Mouse (Mus musculus): ENCODE data around the gene Rxfp1. TPM values are rescaled to one million over a fixed set of nuclear protein-coding genes. Genes with fewer than 3 reads are reported as not detected.
A peak's percentile ranks its signal among the peaks of the same experiment; 100 is the strongest.

Gene Rxfp1
- polyA plus RNA-seq, 1 experiment, result 0.20 TPM

DNA sequence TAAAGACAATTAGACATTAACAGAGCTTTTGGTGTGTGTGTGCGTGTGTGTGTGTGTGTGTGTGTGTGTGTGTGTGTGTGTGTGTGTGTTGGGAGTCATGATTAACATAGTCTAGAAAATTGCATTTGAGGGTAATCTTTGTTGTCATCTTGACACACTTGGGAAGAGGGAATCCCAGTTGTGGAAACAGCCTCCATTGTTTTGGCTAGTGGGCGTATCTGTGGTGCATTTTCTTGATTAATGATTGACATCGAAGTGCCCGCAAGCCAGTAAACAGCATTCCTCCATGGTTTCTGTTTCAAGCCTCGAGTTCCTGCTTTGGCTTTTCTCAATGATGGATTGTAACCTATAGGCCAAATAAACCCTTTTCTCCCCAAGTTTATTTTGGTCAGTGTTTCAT is 81.0 kb downstream of the Rxfp1 start:
- Histone ChIP-seq H3K4me1 (ENCODE audit: control insufficient read depth, insufficient read depth, low read length) (no peaks in the 10 kb centered on the region), H3K27ac (ENCODE audit: insufficient read depth, low read length) (no peak overlapping the region), H3K4me3 (replicated peaks; ENCODE audit: insufficient read depth, low read depth, low read length) (no peak overlapping the region), H3K27me3 (ENCODE audit: control insufficient read depth, insufficient read depth, low read length) (no peaks in the 10 kb centered on the region)
- TF ChIP-seq CTCF (IDR thresholded peaks at IDR 0.05; ENCODE audit: borderline replicate concordance, insufficient read depth, low read depth, low read length) (no peak), POLR2A (IDR thresholded peaks at IDR 0.05; ENCODE audit: borderline replicate concordance, insufficient read depth, low read length) (no peak)
- 61% methylated on average over 5 of the region's 5 CpGs for WGBS
- no peak for DNase-seq

DNA sequence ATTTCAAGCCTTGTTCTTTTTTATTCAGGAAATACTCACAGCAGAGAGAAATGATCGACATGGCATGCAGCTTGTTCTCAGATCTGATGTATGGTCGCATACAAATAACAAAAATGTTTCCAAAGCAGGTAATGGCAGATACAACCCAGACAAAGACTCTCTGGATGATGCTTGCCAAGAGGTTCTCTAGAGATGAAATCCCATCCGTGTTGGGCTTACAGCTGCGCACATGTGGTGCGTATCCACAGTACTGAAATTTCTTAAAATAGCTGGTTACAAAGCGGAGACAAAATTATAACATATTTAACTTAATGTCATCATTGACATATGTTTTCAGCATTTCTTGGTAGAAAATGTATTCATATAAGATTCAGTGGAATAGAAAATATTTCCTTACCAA is 85.6 kb downstream of the Rxfp1 start:
- Histone ChIP-seq H3K27ac (ENCODE audit: insufficient read depth, low read length) (no peak overlapping the region), H3K4me1 (ENCODE audit: control insufficient read depth, insufficient read depth, low read length) (no peaks in the 10 kb centered on the region), H3K4me3 (replicated peaks; ENCODE audit: insufficient read depth, low read depth, low read length) (no peak overlapping the region), H3K27me3 (ENCODE audit: control insufficient read depth, insufficient read depth, low read length) (no peaks in the 10 kb centered on the region)
- no peak for DNase-seq
- WGBS, result 86% methylated on average over 6 of the region's 6 CpGs
- TF ChIP-seq POLR2A (IDR thresholded peaks at IDR 0.05; ENCODE audit: borderline replicate concordance, insufficient read depth, low read length), result no peak
- TF ChIP-seq CTCF (IDR thresholded peaks at IDR 0.05; ENCODE audit: borderline replicate concordance, insufficient read depth, low read depth, low read length), result no peak

DNA sequence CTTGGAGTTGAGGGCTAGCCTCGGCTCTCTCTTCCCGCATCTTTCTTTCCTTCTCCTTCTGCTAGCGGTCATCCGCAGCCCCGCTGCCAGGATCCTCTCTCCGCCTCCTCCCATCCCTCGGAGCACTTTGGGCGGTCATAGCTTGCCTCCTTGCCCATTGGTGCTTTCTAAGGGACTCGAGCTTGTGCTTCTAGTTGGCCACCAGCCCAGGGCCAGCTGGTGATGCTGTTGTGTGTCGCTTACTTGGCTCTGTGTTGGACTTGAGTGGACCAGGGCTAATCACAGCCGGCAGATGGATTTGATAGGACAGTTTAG is 108.3 kb downstream of the Rxfp1 start, which contains the start of gene Etfdh:
Etfdh (minus strand) TSS at position 85 of the 315 bp plus-strand sequence.
- WGBS, result 1% methylated on average over 11 of the region's 11 CpGs
- DNase-seq, result peak; percentile 86 to 92
- TF ChIP-seq CTCF (IDR thresholded peaks at IDR 0.05; ENCODE audit: borderline replicate concordance, insufficient read depth, low read depth, low read length) (no peak), POLR2A (IDR thresholded peaks at IDR 0.05; ENCODE audit: borderline replicate concordance, insufficient read depth, low read length) (no peak)
- Histone ChIP-seq H3K27me3 (ENCODE audit: control insufficient read depth, insufficient read depth, low read length) (no peaks in the 10 kb centered on the region), H3K27ac (ENCODE audit: insufficient read depth, low read length) (peak within 1 kb of the TSS; percentile 9), H3K4me3 (replicated peaks; ENCODE audit: insufficient read depth, low read depth, low read length) (peak within 1 kb of the TSS; percentile 74), H3K4me1 (ENCODE audit: control insufficient read depth, insufficient read depth, low read length) (no peaks in the 10 kb centered on the region)

DNA sequence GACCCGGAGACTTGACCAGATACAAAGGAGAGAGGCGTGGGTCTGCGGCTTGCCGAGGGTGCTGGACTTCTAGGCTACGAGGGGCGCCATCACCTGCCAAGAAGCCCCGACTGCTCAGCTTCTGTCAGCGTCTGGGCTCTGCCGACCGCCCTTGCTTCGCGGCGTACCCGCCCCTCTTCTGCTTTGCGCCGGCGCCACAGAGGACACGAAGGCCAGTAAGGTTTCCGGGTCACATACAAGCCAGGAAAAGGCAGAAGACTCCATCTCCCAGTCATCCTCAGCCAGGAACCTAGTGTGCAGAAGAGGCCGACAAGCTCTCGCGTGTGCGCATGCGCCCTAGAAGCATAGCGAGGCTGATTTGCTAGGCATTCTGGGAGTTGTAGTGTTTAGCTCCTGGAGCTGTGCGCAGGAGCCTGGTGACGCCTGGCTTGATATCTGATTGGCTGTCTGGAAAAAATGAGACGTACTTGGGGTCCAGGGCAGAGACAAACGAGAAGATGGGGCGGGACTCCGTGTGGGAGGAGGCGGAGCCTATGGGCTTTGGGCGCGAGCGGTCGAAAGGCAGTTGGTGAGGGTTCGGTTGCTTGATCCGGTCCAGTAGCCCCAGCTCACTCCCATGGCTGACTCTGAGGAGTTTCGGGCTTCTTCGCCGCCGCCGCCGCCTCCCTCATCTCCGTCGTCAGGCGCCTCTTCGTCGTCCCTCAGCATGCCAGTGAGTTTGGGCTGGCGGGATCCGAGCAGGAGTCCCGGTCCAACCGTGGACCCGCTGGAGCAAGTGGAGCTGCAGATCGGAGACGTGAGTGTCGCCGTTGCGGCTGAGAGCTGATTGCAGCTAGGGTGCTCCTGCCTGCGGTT is 108.9 kb downstream of the Rxfp1 start, which contains the start of gene 4930579G24Rik:
4930579G24Rik (plus strand) TSS at position 519 of the 855 bp plus-strand sequence.
- under 1% methylated on average over 60 of the region's 60 CpGs for WGBS
- no peaks in the 10 kb centered on the region for H3K27me3 ChIP-seq (ENCODE audit: control insufficient read depth, insufficient read depth, low read length)
- no peaks in the 10 kb centered on the region for H3K4me1 ChIP-seq (ENCODE audit: control insufficient read depth, insufficient read depth, low read length)
- H3K4me3 ChIP-seq (replicated peaks; ENCODE audit: insufficient read depth, low read depth, low read length), result peak within 1 kb of the TSS; percentile 74
- peak; percentile 81; the same call in 1 of the 2 replicates for TF ChIP-seq POLR2A (IDR thresholded peaks at IDR 0.05; ENCODE audit: borderline replicate concordance, insufficient read depth, low read length)
- no peak for TF ChIP-seq CTCF (IDR thresholded peaks at IDR 0.05; ENCODE audit: borderline replicate concordance, insufficient read depth, low read depth, low read length)
- peak within 1 kb of the TSS; percentile 9 for H3K27ac ChIP-seq (ENCODE audit: insufficient read depth, low read length)
- peak; percentile 95 to 100 for DNase-seq

DNA sequence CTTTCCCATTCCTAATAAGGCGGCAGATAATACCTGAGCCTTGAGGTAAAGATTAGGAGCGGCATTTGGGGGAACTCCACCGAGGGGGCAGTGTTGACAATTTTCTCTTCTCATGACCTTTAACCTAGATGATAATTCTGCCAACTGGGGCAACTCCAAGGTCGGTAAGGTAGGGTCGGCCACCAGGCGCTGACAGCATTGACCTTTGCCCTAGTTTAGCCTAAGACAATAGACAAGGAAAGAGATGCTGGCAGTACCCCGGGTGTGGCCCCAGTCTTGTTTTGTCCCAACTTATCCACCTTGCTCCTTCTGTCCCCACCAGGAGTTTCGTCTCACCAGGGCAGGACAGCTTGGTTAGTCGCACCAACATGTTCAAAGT is 109.5 kb downstream of the Rxfp1 start:
- no peaks in the 10 kb centered on the region for H3K27me3 ChIP-seq (ENCODE audit: control insufficient read depth, insufficient read depth, low read length)
- no peaks in the 10 kb centered on the region for H3K4me1 ChIP-seq (ENCODE audit: control insufficient read depth, insufficient read depth, low read length)
- H3K4me3 ChIP-seq (replicated peaks; ENCODE audit: insufficient read depth, low read depth, low read length), result peak overlapping the region; percentile 72
- no peak for TF ChIP-seq POLR2A (IDR thresholded peaks at IDR 0.05; ENCODE audit: borderline replicate concordance, insufficient read depth, low read length)
- no peak for TF ChIP-seq CTCF (IDR thresholded peaks at IDR 0.05; ENCODE audit: borderline replicate concordance, insufficient read depth, low read depth, low read length)
- no peak overlapping the region; the same call in 1 of the 2 replicates for H3K27ac ChIP-seq (ENCODE audit: insufficient read depth, low read length)
- WGBS, result 0% methylated on average over 9 of the region's 9 CpGs
- DNase-seq, result no peak

DNA sequence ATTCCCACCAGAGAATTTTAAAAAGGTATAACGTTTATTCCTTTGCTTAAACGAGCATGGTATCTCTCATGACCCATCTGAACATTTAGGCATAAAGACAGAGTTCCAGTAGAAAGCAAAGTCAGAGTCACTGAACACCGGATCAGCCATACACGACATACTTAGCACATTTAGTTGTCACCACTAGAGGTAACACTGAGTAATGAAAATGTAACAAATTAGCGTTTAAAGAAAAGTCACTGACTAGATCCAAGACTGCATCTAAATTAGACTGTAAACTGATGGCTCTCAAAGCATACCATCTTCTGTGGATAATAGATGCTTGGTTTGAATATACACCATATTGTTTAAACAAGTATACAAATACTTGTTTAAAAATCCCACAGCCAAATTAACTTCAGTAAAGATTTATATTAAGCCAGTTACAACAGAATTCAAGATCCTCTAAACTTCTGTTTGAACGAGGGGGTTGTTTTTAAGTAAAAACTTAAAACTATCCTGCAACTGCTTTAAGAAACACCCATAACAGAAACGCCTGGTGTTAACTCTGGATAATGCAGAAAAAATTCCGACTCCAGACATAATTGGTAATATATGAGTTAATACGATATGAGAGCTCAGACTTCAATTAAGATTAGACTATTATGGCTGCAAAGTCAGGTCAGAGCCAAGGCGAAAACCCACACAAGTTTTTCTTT is 110.0 kb downstream of the Rxfp1 start:
- H3K27me3 ChIP-seq (ENCODE audit: control insufficient read depth, insufficient read depth, low read length), result no peaks in the 10 kb centered on the region
- no peak for DNase-seq
- TF ChIP-seq POLR2A (IDR thresholded peaks at IDR 0.05; ENCODE audit: borderline replicate concordance, insufficient read depth, low read length), result no peak
- TF ChIP-seq CTCF (IDR thresholded peaks at IDR 0.05; ENCODE audit: borderline replicate concordance, insufficient read depth, low read depth, low read length), result no peak
- H3K4me3 ChIP-seq (replicated peaks; ENCODE audit: insufficient read depth, low read depth, low read length), result peak overlapping the region; percentile 72
- H3K27ac ChIP-seq (ENCODE audit: insufficient read depth, low read length), result no peak overlapping the region
- H3K4me1 ChIP-seq (ENCODE audit: control insufficient read depth, insufficient read depth, low read length), result no peaks in the 10 kb centered on the region
- 10% methylated on average over 10 of the region's 10 CpGs for WGBS

DNA sequence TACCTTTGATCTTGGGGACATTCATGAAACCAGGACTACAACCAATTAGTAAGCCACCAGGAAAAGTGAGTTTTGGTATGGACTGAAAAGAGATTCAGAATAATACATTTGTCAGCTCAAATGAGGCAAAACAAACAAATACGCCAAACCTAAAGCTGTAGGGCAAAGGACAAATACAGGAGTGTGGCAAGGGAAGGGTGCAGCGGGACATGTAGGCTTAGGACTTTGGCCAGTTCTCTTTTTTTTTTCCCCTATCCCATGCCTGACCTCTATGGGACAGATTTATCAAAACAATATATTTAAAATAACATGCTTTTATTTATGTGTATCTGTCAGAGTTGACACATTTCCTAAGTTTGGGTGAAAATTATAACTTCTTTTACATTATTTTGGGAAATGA is 127.8 kb downstream of the Rxfp1 start:
- Histone ChIP-seq H3K4me3 (replicated peaks; ENCODE audit: insufficient read depth, low read depth, low read length) (no peak overlapping the region), H3K4me1 (ENCODE audit: control insufficient read depth, insufficient read depth, low read length) (no peaks in the 10 kb centered on the region), H3K27me3 (ENCODE audit: control insufficient read depth, insufficient read depth, low read length) (no peaks in the 10 kb centered on the region), H3K27ac (ENCODE audit: insufficient read depth, low read length) (no peak overlapping the region)
- no peak for DNase-seq
- 94% methylated on average over 2 of the region's 2 CpGs for WGBS
- TF ChIP-seq CTCF (IDR thresholded peaks at IDR 0.05; ENCODE audit: borderline replicate concordance, insufficient read depth, low read depth, low read length) (no peak), POLR2A (IDR thresholded peaks at IDR 0.05; ENCODE audit: borderline replicate concordance, insufficient read depth, low read length) (no peak)

Measured in cerebellum, adult 2 months (tissue).